Mouse (Mus musculus): Measurements from ENCODE around the gene Ccdc148.

DNA sequence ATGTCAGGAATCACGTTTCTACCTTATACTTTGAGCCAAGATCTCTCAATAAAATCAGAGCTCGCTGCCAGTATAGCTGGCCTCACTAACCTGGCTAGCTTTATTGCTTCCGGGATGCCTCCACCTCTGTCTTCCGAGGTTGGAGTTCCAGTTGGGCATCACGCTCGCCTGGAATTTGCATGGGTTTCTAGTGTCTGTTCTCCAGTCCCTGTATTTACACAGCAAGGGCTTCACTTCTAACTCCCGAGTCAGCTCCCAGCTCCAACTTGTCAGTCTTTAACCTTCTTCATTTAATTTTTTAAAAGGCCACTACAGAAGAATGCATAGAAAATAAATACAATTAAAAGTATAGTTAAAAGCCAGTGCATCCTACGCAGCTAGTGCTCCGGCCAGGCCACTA, 47.8 kb upstream of the Ccdc148 start:
- TF ChIP-seq POLR2A (IDR thresholded peaks at IDR 0.05; ENCODE audit: borderline replicate concordance, extremely low read depth, low read depth, low read length) = no peak
- TF ChIP-seq CTCF (IDR thresholded peaks at IDR 0.05; ENCODE audit: insufficient read depth, low read length) = no peak

All from lung, adult 2 months (tissue).